Mouse (Mus musculus): ENCODE measurements around the gene Gm49355.

Gm49355 gene

GRCm38 (mm10) chr14:12343451-12343941, 59.7 kb downstream of the Gm49355 start:
- DNase-seq, result peak; percentile 50

GRCm38 (mm10) chr14:12344061-12344745, 60.4 kb downstream of the Gm49355 start:
- DNase-seq, result no peak

DNA sequence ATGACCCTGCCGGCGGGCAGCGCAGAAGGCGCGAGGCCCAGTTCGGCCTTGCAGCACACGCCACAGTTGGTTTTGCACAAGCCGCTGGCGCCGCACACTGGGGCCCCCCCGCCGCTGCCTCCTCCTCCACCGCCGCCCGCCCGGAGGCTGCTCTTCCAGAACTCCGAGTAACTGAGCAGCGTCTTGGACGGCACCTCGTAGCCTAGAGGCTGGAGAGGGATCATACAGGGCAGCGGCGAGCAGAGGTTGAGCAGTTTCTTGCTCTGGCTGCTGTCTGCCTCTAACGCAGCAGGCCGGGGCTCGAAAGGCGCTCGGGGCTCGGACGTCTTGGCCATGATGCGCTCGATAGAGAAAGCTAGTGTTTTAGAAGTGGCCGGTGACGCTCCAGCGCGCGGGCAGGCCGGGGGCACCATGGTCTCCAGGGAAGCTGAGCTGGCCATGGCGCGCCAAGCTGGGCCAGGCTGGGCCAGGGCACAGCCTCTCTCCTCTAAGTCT, 61.0 kb downstream of the Gm49355 start:
- peak; percentile 77 for DNase-seq

- DNase-seq, result peak; percentile 78
These were observed 61.6 kb downstream of the Gm49355 start for GRCm38 (mm10) chr14:12345241-12345921.

GRCm38 (mm10) chr14:12346011-12346864, 62.5 kb downstream of the Gm49355 start:
- DNase-seq, result peak; percentile 89

DNA sequence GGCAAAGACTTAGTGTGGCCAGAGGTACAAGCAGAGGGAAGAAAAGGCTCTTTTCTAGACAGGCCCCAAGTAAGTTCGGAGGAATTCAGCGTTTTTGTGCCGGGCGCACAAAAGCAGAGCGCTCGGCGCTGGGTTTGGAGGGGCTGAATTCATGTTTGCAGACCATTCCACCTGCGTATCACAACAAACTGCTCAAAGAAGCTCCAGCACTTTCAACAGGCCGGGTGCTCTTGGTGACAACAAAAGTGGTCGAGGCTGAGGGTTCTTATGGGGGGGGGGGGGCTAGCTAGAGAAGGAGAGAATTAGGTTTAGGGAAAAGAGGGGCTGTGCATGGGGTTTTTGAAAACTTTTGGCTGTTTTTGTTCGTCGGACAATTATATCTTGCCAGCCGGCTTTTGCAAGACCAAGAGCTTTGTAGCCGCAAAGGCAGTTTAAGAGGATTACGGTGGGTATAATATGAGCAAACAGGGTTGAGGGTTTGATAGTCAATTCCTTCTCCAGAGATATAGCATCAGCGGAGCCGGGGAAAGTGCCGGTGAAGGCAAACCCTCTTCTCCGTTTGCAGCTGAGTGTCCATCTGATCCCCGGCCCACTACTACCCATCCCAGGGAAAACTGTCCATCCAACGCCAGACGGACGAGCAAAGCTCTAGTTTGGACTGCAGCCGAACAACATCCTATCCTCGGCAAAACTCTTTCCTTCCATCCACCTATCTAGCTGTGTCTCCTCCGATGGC, 63.3 kb downstream of the Gm49355 start:
- DNase-seq, result peak; percentile 46

- peak; percentile 16 for DNase-seq
These were observed 64.3 kb downstream of the Gm49355 start, which contains the start of gene Fezf2 for GRCm38 (mm10) chr14:12348089-12348488. Gene Fezf2, minus strand, starts transcription at chr14:12348189.

GRCm38 (mm10) chr14:12349334-12350090, 65.7 kb downstream of the Gm49355 start:
- peak; percentile 36 for DNase-seq

GRCm38 (mm10) chr14:12350271-12350916, 66.6 kb downstream of the Gm49355 start:
- peak; percentile 21 for DNase-seq
